Mouse (Mus musculus): ENCODE measurements around the gene Abcb1a.

Abcb1a gene

DNA sequence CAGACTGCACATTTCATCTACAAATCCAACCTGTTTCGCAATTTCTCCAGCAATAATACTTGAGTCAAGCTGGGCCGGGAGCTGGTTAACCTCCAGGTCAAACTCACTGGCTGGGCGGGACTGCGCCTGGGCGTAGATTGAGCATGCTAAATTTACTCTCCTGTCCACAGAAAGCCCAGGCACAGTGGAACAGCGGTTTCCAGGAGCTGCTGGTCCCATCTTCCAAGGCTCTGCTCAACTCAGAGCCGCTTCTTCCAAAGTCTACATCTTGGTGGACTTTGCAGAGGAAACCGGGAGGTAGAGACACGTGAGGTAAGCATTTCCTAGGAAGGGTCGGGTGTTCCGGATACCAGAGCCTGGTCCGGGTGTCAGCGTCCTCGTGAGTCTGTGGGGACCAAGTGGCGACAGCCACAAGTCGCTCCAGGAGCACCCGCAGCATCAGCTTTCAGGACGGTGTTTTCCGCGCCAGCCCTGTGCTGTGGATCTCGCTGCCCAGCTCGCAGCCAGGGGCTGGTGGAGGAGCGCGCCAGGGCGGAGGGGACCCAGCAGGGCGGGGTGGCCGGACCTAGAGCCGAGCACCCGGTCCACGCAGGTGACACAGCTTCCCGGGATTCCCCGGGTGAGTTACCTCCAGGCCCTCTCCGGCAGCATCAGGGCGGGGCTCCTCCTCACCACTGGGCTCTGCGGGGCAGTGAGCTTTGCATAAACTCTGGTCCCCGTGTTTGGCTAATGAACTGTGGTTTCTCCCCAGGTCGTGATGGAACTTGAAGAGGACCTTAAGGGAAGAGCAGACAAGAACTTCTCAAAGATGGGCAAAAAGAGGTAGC is at the start of gene Abcb1a:
TSS of gene Abcb1a (plus strand) at position 167 of the 827 bp plus-strand sequence.
- peak; percentile 18 to 24 for DNase-seq

DNA sequence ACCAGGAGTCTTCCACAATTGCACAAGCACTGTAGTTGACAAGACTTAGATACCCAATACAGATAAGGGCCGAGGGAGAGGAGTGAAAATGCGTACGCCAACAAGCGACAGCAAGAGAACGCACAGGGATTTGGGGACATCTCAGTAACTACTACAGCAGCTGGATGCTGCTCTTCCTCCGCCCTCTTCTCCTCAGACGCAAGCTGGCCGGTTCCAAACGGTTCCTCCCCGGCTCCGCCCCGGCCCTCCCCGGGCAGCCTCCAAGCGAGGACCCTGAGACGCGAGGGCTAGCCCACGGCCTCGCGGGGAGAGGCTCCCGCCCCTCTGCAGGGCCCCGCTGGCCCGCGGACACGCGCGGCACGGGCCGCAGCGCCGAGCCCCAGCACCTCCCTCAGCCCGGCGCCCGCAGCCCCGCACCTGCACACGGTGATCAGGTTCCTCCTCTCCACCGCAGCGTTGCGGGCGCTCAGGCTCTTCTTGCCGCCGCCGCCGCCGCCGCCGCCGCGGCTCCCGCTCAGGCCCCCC is 37.7 kb upstream of the Abcb1a start:
- DNase-seq = peak; percentile 63 to 74

DNA sequence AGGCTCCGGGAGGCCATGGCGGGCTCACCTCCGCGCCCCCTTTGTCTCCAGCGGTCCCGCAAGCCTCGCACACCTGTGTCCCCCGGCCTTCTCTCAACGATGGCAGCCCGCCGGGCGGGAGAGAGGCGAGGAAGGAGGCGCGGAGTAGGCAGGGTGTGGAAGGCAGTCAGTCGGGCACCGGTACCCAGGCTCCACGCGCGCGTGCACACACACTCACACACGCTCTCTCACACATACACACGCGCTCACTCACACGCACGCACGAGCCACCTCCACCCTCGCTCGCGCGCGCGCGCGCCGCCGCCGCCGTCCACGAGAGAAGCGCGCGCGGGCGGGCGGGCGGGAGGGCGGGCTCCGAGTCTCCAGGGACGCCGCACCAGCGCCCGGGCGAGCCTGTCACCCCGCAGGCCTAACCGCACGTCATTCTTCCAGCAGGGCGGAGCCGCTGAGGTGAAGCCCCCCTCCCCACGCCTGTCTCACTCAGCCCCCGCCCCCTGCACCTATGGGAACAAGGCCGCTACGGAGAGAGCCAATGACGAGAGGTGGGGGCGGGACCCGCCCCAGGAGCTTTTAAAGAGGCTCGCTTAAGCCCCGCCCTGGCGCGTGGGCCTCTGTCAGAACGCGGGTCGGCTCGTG is 37.2 kb upstream of the Abcb1a start, which contains the start of gene Rundc3b:
TSS of gene Rundc3b (minus strand) at position 357 of the 636 bp plus-strand sequence.
- DNase-seq = peak; percentile 97

DNA sequence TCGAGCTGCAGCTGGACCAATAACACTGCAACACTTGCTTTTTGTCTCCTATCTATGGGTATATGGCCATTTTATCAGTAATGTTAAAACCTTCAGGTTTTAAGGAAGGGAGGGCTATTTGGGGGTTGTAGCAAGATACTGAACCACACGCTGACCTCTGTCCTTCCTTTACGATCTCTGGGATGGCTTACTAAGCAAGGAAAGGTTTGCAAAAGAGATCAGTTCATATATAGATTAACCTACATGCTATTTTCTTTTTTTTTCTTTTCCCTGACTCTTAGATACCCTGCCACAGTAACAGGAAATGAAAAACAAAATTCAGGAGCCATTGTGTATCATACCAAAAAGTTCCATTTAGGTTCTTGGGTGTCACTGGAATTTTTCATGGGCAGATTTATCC is 27.0 kb upstream of the Abcb1a start:
- DNase-seq = no peak

DNA sequence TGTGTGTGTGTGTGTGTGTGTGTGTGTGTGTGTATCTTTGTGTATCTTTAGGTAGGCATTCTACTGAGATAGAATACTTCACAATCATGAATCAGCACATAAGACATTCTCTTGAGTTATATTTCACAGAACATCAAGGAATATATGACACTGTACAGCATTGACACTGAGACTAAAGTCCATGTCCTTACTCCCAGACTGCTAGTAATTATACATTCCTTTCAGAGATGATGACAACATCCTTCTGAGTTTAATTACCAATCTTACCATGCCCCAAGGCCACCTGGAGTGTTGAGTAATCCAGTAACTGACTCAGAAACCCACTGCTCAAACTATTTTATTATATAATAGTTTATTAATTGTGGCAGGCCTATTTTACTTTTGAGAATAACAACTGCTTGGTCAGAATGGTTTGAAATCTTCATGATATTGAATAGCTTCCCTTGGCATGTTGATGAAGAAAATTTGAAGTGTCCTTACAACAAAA is 25.3 kb upstream of the Abcb1a start:
- no peak for DNase-seq

DNA sequence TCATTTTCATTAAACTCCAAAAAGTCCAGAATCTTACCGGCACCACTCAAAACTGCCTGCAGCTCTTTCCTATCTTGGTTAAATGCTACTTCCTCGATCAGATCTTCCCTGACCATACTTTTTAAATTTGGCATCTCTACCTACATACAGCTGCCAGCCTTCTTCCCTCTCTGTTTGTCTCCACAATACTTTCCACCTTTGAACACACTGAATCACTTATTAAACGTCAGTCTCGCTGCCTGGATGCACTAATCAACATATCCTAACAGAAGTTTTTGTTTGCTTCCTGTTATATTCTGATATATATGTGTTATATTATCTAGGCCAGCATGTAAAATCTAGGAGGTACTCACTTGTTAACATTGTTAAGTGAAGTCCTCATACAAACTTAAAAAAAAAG is 11.6 kb upstream of the Abcb1a start:
- DNase-seq = no peak

GRCm38 (mm10) chr5:8648774-8649173 is 11.1 kb upstream of the Abcb1a start:
- no peak for DNase-seq

GRCm38 (mm10) chr5:8652085-8652484 is 7.8 kb upstream of the Abcb1a start:
- no peak for DNase-seq

GRCm38 (mm10) chr5:8660738-8661151 is 868 bp downstream of the Abcb1a start:
- DNase-seq = no peak

GRCm38 (mm10) chr5:8664678-8665077 is 4.8 kb downstream of the Abcb1a start:
- no peak for DNase-seq

- DNase-seq = no peak
Observed at GRCm38 (mm10) chr5:8667758-8668474, 8.0 kb downstream of the Abcb1a start.

DNA sequence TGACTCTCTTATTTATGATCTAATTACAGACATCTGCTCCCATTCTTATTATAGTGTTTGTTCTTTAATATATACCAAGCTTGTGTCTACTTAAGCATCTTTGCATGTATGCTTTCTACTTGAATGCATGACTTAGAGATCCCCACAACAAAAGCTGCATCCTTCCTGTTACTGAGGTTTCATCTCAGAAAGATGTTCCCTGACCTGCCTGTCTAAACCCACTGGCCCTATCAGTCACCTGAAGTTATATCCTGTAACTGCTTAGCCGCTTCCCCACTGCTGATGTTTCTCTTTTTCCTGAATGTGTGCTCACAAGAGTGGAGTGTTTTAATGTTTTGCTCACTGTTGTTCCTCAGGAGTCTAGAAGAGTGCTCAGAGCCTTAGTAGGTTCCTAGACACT is 9.7 kb downstream of the Abcb1a start:
- no peak for DNase-seq

DNA sequence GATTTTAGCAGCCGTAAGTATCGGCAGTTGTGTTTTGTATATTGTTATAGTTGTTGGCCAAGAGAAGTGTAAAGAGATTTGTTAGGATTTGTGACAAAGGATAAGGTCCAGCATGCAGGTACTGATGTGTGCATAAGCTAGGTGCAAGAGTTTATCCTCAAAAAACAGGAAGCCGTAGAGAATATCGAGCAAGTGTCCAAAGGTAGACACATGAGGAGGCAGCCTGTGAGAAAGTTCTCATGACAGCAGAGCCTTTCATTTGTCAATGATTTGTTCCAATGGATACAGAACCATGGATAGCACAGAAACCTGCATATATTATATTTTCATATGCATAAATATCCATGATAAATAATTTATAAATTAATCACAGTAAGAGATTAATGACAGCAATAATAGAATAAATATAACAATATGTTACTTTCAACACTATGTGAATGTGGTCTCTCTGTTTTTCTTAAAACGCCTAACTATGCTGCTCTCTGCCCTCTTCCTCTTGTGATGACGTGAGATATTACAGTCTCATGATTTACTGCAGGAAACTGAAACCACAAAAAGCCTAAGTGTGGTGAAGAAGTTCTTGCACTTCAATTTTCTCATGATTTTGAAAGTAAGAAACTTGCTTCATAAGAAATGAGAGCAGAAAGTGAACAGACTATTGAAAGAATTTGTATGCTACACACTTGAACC is 15.5 kb downstream of the Abcb1a start:
- DNase-seq = no peak

- no peak for DNase-seq
Observed at GRCm38 (mm10) chr5:8675952-8676262, 16.0 kb downstream of the Abcb1a start.

- no peak for DNase-seq
Observed at GRCm38 (mm10) chr5:8681166-8681565, 21.3 kb downstream of the Abcb1a start.

GRCm38 (mm10) chr5:8683686-8684085 is 23.8 kb downstream of the Abcb1a start:
- no peak for DNase-seq

- peak; percentile 10 to 26 for DNase-seq
Observed at GRCm38 (mm10) chr5:8686071-8686470, 26.2 kb downstream of the Abcb1a start.

DNA sequence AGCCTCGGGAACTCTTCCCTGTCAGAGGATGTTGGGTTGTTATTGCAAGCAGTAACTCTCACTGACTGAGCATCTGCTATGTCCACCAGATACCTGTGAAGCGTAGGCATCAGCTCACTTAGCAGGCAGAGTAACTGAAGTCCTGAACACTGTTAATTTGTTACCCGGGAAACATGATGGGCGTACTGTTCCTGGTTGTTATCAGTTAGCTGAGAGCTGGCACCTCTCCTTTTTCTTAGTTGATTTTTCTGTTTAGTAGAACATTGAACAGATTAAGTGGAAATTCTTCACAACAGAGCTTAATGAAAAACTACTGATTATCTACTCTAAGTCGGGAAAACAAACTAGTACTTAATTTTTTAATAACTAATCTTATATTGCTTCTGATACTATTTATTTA is 27.7 kb downstream of the Abcb1a start:
- DNase-seq = no peak

- DNase-seq = no peak
Observed at GRCm38 (mm10) chr5:8716061-8716460, 56.2 kb downstream of the Abcb1a start.

- no peak for DNase-seq
Observed at GRCm38 (mm10) chr5:8719556-8719955, 59.7 kb downstream of the Abcb1a start.

- DNase-seq = no peak
Observed at GRCm38 (mm10) chr5:8722224-8722623, 62.3 kb downstream of the Abcb1a start.

DNA sequence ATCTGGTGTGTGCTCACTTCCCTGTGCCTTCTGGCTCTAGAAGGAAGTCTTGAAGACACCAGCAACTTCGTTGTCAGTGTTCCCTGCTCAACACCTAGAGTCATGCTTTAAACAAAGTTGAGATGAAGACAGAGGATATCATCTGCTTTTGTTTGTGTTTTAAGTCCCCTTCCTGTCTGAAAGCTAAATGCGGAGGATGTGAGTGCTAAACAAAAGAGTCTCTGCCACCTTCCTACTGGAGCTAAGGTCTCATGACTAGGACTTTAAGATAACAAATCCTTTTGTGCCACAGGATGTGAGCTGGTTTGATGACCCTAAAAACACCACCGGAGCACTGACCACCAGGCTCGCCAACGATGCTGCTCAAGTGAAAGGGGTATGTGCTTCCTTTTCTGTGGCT is 63.0 kb downstream of the Abcb1a start:
- no peak for DNase-seq

GRCm38 (mm10) chr5:8727760-8728159 is 67.9 kb downstream of the Abcb1a start:
- DNase-seq = no peak

All from cerebellum, postnatal 14 days (tissue).